Mouse (Mus musculus): ENCODE results near the gene Kri1. TPM values are rescaled to one million over a fixed set of nuclear protein-coding genes. Genes with fewer than 3 reads are reported as not detected.

Kri1 gene
- total and polyA plus RNA-seq, 2 experiments, result 6.5 to 9.7 TPM

DNA sequence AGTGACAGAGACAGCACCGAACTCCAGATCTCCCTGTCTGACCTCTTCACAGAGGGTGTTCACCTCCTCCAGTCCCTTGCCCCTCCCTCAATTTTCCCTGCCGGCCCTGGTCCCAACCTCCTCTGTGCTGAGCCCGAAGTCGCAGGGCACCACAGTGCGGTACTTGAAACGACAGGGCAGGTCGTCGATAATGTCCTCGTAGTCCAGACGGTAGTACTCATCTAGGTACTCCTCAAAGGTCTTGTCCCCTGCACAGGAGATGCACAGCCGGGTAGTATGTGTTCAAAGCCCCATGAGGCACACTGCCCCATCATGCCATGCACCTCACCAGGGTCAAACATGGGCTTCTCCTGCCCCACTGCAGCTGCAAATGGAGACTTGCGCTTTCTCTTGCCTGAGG lies 12.0 kb downstream of the Kri1 start:
- no peaks in the 10 kb centered on the region for H3K27me3 ChIP-seq (ENCODE audit: control insufficient read depth, insufficient read depth, low read length)
- TF ChIP-seq CTCF (IDR thresholded peaks at IDR 0.05; ENCODE audit: low read depth, low read length) (no peak), POLR2A (IDR thresholded peaks at IDR 0.05; ENCODE audit: extremely low read depth, insufficient read depth, low read length) (no peak)

DNA sequence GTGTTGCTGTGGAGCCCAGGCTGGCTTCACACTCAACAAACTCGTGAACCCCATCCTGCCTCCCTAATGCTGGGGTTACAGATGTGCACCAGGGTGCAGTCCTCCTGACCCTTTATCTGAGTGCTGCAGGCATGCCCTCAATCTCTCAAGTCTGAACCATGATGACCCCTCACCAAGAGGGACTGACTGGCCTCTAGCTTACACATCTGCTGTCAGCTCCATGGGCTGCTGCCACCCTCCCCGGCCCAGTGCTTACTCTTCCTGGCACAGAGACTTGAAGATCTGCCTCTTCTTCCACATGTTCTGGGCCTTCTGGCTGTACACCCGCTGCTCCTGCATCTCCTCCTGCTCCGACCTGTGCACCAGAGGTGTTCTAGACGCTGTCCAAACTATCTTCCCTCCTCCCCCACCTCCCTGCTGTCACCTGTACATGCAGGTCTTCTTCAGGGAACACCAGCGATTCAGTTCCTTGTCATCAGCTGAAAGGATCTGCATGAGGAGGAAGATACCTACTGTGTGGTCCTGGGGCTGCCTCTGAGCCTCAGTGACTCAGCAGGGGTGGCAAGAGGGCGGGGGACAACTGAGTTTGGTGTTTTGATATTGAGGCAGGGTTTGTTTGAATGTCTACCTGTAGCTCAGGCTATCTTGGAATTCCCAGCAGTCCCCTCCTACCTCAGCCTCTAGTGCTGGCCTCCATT lies 12.6 kb downstream of the Kri1 start:
- no peak overlapping the region for H3K27ac ChIP-seq (replicated peaks; ENCODE audit: insufficient read depth, low read depth, low read length)
- peaks cover 21% of the 10 kb centered on the region; the same call in 1 of the 2 replicates for H3K36me3 ChIP-seq (ENCODE audit: control insufficient read depth, insufficient read depth, low read length)

More for the DNA sequence above, 12.0 kb downstream of the Kri1 start:
- H3K9ac ChIP-seq (ENCODE audit: low read depth, low read length), result no peak overlapping the region
- H3K4me1 ChIP-seq (ENCODE audit: control insufficient read depth, insufficient read depth, low read length), result no peaks in the 10 kb centered on the region
- H3K27ac ChIP-seq (replicated peaks; ENCODE audit: insufficient read depth, low read depth, low read length), result no peak overlapping the region
- H3K36me3 ChIP-seq (ENCODE audit: control insufficient read depth, insufficient read depth, low read length), result peaks cover 21% of the 10 kb centered on the region; the same call in 1 of the 2 replicates
- no peaks in the 10 kb centered on the region for H3K79me2 ChIP-seq (ENCODE audit: control insufficient read depth, insufficient read depth, low read length)
- DNase-seq (ENCODE audit: extremely low read depth, low read depth, low spot score), result no peak
- H3K4me3 ChIP-seq (ENCODE audit: insufficient read depth, low read depth, low read length), result no peak overlapping the region
- 90% methylated on average over 12 of the region's 12 CpGs for WGBS

DNA sequence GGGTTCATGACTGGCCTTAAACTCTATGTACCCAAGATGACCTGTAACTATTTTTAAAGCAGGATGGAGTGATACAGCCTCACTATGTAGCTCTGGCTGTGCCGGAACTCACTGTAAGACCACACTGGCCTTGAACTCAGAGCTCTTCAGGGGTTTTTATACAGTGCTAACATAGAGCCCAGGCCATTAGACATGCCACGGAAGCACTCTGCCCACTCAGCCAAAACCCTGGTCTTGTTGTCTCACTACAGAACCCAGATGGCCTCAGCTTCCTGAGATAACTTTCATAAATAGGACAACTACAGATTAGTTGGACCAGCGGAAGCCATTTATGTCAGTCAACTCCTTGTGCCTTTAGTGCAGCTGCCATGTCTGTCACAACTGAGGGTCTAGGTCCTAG lies 13.4 kb downstream of the Kri1 start:
- WGBS, result 62% methylated on average over 3 of the region's 3 CpGs
- no peaks in the 10 kb centered on the region for H3K27me3 ChIP-seq (ENCODE audit: control insufficient read depth, insufficient read depth, low read length)
- TF ChIP-seq POLR2A (IDR thresholded peaks at IDR 0.05; ENCODE audit: extremely low read depth, insufficient read depth, low read length) (no peak), CTCF (IDR thresholded peaks at IDR 0.05; ENCODE audit: low read depth, low read length) (no peak)
- no peak overlapping the region for H3K4me3 ChIP-seq (ENCODE audit: insufficient read depth, low read depth, low read length)
- no peaks in the 10 kb centered on the region for H3K4me1 ChIP-seq (ENCODE audit: control insufficient read depth, insufficient read depth, low read length)
- H3K36me3 ChIP-seq (ENCODE audit: control insufficient read depth, insufficient read depth, low read length), result peaks cover 20% of the 10 kb centered on the region; the same call in 1 of the 2 replicates
- H3K27ac ChIP-seq (replicated peaks; ENCODE audit: insufficient read depth, low read depth, low read length), result no peak overlapping the region
- H3K79me2 ChIP-seq (ENCODE audit: control insufficient read depth, insufficient read depth, low read length), result no peaks in the 10 kb centered on the region
- no peak overlapping the region for H3K9ac ChIP-seq (ENCODE audit: low read depth, low read length)
- DNase-seq (ENCODE audit: extremely low read depth, low read depth, low spot score), result no peak

More for the DNA sequence above, 12.6 kb downstream of the Kri1 start:
- H3K4me3 ChIP-seq (ENCODE audit: insufficient read depth, low read depth, low read length), result no peak overlapping the region
- H3K27me3 ChIP-seq (ENCODE audit: control insufficient read depth, insufficient read depth, low read length), result no peaks in the 10 kb centered on the region
- WGBS, result 81% methylated on average over 7 of the region's 7 CpGs
- no peak overlapping the region for H3K9ac ChIP-seq (ENCODE audit: low read depth, low read length)
- DNase-seq (ENCODE audit: extremely low read depth, low read depth, low spot score), result no peak
- H3K4me1 ChIP-seq (ENCODE audit: control insufficient read depth, insufficient read depth, low read length), result no peaks in the 10 kb centered on the region
- no peaks in the 10 kb centered on the region for H3K79me2 ChIP-seq (ENCODE audit: control insufficient read depth, insufficient read depth, low read length)
- TF ChIP-seq POLR2A (IDR thresholded peaks at IDR 0.05; ENCODE audit: extremely low read depth, insufficient read depth, low read length) (no peak), CTCF (IDR thresholded peaks at IDR 0.05; ENCODE audit: low read depth, low read length) (no peak)

DNA sequence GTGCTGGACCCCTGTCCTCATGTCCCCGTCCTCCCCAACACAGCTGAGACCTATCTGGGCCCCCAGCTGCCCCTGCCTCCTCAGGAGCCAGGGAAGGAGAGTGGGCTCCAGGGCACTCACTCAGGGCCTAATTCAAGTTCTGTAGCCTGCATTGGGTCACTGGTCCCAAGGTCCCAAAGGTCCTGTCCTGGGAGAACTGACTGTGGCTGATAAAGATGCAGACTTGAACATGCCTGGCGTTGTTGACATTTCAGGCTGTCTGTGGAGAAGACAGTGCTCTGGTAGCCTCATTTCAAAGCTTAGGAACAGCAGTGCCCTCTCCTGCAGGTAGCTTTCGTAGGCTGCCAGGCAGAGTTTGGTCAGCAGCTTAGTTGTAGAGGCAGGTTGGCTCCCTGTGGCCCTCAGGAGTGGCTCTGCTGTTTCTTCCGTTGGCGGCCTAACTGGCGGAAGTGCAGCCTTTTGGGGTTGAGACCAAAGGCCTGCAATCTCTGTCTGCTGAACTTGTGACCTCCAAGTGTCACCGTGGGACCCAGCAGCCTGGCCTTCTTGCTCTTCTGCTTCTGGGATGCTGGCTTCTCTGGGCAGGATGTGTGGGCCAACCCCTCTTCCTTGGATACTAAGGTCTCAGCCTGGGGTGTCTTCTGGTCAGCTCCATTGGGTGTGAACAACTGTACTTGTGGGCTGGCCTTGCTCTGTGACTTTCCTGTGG lies 14.1 kb downstream of the Kri1 start:
- no peak overlapping the region for H3K9ac ChIP-seq (ENCODE audit: low read depth, low read length)
- H3K36me3 ChIP-seq (ENCODE audit: control insufficient read depth, insufficient read depth, low read length), result peaks cover 22% of the 10 kb centered on the region; the same call in 1 of the 2 replicates
- no peaks in the 10 kb centered on the region for H3K4me1 ChIP-seq (ENCODE audit: control insufficient read depth, insufficient read depth, low read length)
- H3K27me3 ChIP-seq (ENCODE audit: control insufficient read depth, insufficient read depth, low read length), result no peaks in the 10 kb centered on the region
- no peak for DNase-seq (ENCODE audit: extremely low read depth, low read depth, low spot score)
- no peak overlapping the region for H3K27ac ChIP-seq (replicated peaks; ENCODE audit: insufficient read depth, low read depth, low read length)
- H3K4me3 ChIP-seq (ENCODE audit: insufficient read depth, low read depth, low read length), result no peak overlapping the region
- no peaks in the 10 kb centered on the region for H3K79me2 ChIP-seq (ENCODE audit: control insufficient read depth, insufficient read depth, low read length)
- 59% methylated on average over 7 of the region's 7 CpGs for WGBS
- TF ChIP-seq CTCF (IDR thresholded peaks at IDR 0.05; ENCODE audit: low read depth, low read length) (no peak), POLR2A (IDR thresholded peaks at IDR 0.05; ENCODE audit: extremely low read depth, insufficient read depth, low read length) (no peak)

DNA sequence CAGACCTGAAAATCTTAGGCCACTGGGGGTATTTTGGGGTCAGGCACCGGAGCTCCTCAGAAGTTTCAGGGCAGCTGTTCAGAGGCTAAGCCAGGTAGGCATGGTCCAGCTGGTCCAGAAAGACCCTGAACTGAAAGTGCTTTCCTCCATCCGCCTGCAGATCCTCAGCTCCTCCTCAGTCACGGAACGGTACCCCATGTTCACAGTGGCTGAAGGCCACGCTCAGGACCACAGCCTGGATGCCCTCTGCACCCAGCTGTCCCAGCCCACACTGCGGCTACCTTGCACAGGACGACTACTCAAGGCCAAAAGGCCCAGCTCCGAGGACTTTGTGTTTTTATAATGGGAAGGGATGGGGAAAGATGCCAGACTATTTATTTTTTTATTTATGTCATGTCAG lies 14.7 kb downstream of the Kri1 start:
- 69% methylated on average over 8 of the region's 8 CpGs for WGBS
- TF ChIP-seq CTCF (IDR thresholded peaks at IDR 0.05; ENCODE audit: low read depth, low read length) (no peak), POLR2A (IDR thresholded peaks at IDR 0.05; ENCODE audit: extremely low read depth, insufficient read depth, low read length) (no peak)
- H3K36me3 ChIP-seq (ENCODE audit: control insufficient read depth, insufficient read depth, low read length), result peaks cover 26% of the 10 kb centered on the region; the same call in 1 of the 2 replicates
- H3K4me3 ChIP-seq (ENCODE audit: insufficient read depth, low read depth, low read length), result no peak overlapping the region
- no peak overlapping the region for H3K27ac ChIP-seq (replicated peaks; ENCODE audit: insufficient read depth, low read depth, low read length)
- no peak overlapping the region for H3K9ac ChIP-seq (ENCODE audit: low read depth, low read length)
- DNase-seq (ENCODE audit: extremely low read depth, low read depth, low spot score), result no peak
- no peaks in the 10 kb centered on the region for H3K4me1 ChIP-seq (ENCODE audit: control insufficient read depth, insufficient read depth, low read length)
- no peaks in the 10 kb centered on the region for H3K79me2 ChIP-seq (ENCODE audit: control insufficient read depth, insufficient read depth, low read length)
- H3K27me3 ChIP-seq (ENCODE audit: control insufficient read depth, insufficient read depth, low read length), result no peaks in the 10 kb centered on the region
